Mouse (Mus musculus): ENCODE results near the gene Rpl13a. TPM values are rescaled to one million over a fixed set of nuclear protein-coding genes. Genes with fewer than 3 reads are reported as not detected.

Rpl13a gene
- polyA plus RNA-seq, 1 experiment from 2014 or later, result 1,418 TPM

DNA sequence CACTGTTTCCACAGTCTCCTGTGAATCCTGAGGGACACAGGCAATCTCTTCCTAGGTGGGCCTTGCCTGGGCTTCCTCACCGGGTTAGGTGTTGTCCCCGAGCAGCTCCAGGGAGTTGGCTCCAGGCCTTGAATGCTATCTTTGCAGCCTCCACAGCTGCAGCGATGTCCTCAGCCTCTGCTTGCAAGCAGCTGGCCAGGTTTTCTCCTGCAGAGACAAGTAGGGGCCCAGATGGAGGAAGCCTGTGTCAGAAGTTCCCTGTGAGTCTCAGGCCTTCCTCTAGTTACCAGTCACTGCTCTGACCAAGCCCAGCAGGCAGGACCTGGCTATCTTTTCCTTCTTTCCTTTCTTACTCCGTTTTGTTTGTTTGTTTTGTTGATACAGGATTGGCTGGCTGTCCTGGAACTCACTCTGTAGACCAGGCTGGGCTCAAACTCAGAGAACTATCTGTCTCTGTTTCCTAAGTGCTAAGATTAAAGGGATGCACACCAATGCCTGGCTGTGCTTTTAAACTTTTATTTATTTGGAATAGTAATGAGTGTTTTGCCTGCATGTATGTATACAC, 20.1 kb upstream of the Rpl13a start:
- Histone ChIP-seq H3K36me3 (replicated peaks; ENCODE audit: control insufficient read depth, insufficient read depth, low read depth, low read length) (0 out of 2 replicates have a peak, but pooled peaks cover 3% of the 10 kb centered on the region), H3K9me3 (replicated peaks; ENCODE audit: control insufficient read depth, low read length) (no peaks in the 10 kb centered on the region), H3K27ac (replicated peaks; ENCODE audit: low read depth, low read length) (no peak overlapping the region), H3K4me1 (ENCODE audit: control insufficient read depth, insufficient read depth, low read length) (peaks cover 6% of the 10 kb centered on the region), H3K4me3 (ENCODE audit: low read depth, low read length) (no peak overlapping the region), H3K4me2 (ENCODE audit: low read depth, low read length) (no peak overlapping the region), H3K9ac (replicated peaks; ENCODE audit: low read length) (no peak overlapping the region; the same call in 1 of the 2 replicates), H3K27me3 (ENCODE audit: control insufficient read depth, insufficient read depth, low read length) (no peaks in the 10 kb centered on the region)
- no peak for DNase-seq (ENCODE audit: low spot score)
- ATAC-seq (replicated peaks; ENCODE audit: insufficient number of reproducible peaks, low FRiP score, low TSS enrichment, low read depth), result no peak
- 64% methylated on average over 4 of the region's 4 CpGs for WGBS

DNA sequence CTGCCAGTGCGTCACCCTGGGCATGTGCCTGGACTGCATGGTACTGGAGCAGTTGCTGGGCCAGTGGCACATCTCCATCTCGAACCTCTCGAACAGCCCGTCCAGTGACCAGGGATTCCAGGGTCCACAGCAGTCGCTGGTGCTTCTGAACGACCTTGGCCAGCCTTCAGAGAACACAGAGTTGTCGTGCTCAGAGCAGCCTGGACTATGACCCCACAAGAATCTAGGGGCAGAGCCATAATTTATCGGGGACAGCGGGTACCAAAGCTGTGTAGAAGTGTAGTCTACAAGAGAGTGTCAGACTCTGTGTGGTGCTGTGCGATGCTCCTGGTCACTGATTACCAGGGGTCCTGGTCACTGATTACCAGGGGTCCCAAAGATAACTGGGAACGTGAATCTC, 19.3 kb upstream of the Rpl13a start:
- ATAC-seq (replicated peaks; ENCODE audit: insufficient number of reproducible peaks, low FRiP score, low TSS enrichment, low read depth), result no peak

DNA sequence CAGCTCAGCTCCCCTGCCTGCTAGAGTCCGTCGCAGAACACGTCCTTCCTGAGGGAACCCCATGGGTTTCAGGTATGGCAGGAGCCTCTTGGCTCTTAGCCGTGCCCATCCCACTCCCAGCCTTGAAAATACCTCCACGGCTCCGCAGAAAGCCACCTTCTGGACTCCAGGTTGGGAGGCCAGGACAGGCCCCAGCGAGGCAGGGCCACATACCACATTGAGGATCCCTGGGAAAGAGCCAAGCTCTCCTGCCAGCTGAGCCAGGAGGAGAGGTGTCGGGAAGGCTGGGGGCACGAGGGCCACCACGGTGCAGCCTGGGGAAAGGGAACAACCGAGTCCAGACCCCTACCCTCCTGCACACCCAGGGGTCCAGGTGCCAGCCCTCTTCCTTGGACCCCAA, 18.7 kb upstream of the Rpl13a start:
- H3K4me1 ChIP-seq (ENCODE audit: control insufficient read depth, insufficient read depth, low read length), result peaks cover 6% of the 10 kb centered on the region; the same call in 1 of the 2 replicates
- DNase-seq (ENCODE audit: low spot score) (no peak), ATAC-seq (replicated peaks; ENCODE audit: insufficient number of reproducible peaks, low FRiP score, low TSS enrichment, low read depth) (no peak)
- H3K27me3 ChIP-seq (ENCODE audit: control insufficient read depth, insufficient read depth, low read length), result no peaks in the 10 kb centered on the region
- 0 out of 2 replicates have a peak, but pooled peaks cover 3% of the 10 kb centered on the region for H3K36me3 ChIP-seq (replicated peaks; ENCODE audit: control insufficient read depth, insufficient read depth, low read depth, low read length)
- 94% methylated on average over 11 of the region's 11 CpGs for WGBS
- H3K27ac ChIP-seq (replicated peaks; ENCODE audit: low read depth, low read length), result no peak overlapping the region
- no peak overlapping the region for H3K9ac ChIP-seq (replicated peaks; ENCODE audit: low read length)
- no peaks in the 10 kb centered on the region for H3K9me3 ChIP-seq (replicated peaks; ENCODE audit: control insufficient read depth, low read length)
- H3K4me2 ChIP-seq (ENCODE audit: low read depth, low read length), result no peak overlapping the region
- H3K4me3 ChIP-seq (ENCODE audit: low read depth, low read length), result no peak overlapping the region

More for the DNA sequence above, 19.3 kb upstream of the Rpl13a start:
- 0 out of 2 replicates have a peak, but pooled peaks cover 3% of the 10 kb centered on the region for H3K36me3 ChIP-seq (replicated peaks; ENCODE audit: control insufficient read depth, insufficient read depth, low read depth, low read length)
- H3K4me3 ChIP-seq (ENCODE audit: low read depth, low read length), result no peak overlapping the region
- no peak for DNase-seq (ENCODE audit: low spot score)
- no peak overlapping the region for H3K27ac ChIP-seq (replicated peaks; ENCODE audit: low read depth, low read length)
- no peaks in the 10 kb centered on the region for H3K9me3 ChIP-seq (replicated peaks; ENCODE audit: control insufficient read depth, low read length)
- H3K4me2 ChIP-seq (ENCODE audit: low read depth, low read length), result no peak overlapping the region
- 96% methylated on average over 11 of the region's 11 CpGs for WGBS
- no peak overlapping the region for H3K9ac ChIP-seq (replicated peaks; ENCODE audit: low read length)
- H3K27me3 ChIP-seq (ENCODE audit: control insufficient read depth, insufficient read depth, low read length), result no peaks in the 10 kb centered on the region
- H3K4me1 ChIP-seq (ENCODE audit: control insufficient read depth, insufficient read depth, low read length), result peaks cover 6% of the 10 kb centered on the region; the same call in 1 of the 2 replicates

DNA sequence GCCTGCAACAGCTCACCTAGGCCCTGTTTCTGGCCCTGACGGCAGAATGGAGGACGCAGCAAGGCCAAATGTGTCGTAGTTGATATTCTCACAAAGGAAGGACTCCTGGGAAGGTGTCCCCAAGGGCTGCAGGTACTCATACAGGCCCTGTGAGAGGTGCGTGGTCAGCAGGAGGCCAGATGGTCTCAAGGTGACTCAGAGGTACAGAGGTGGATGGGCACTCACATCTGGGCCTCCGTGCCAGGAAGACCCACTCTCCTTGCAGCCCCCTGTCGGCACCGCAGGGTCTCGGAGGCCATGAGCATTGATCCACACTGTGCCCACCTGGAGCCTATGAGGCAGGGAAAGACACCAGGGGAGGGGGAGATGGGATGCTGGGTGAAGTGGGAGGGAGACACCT, 16.9 kb upstream of the Rpl13a start:
- Histone ChIP-seq H3K4me2 (ENCODE audit: low read depth, low read length) (no peak overlapping the region), H3K9me3 (replicated peaks; ENCODE audit: control insufficient read depth, low read length) (no peaks in the 10 kb centered on the region), H3K4me3 (ENCODE audit: low read depth, low read length) (no peak overlapping the region), H3K36me3 (replicated peaks; ENCODE audit: control insufficient read depth, insufficient read depth, low read depth, low read length) (peaks cover 3% of the 10 kb centered on the region; the same call in 1 of the 2 replicates), H3K9ac (replicated peaks; ENCODE audit: low read length) (no peak overlapping the region), H3K27me3 (ENCODE audit: control insufficient read depth, insufficient read depth, low read length) (no peaks in the 10 kb centered on the region), H3K4me1 (ENCODE audit: control insufficient read depth, insufficient read depth, low read length) (no peaks in the 10 kb centered on the region), H3K27ac (replicated peaks; ENCODE audit: low read depth, low read length) (no peak overlapping the region)
- no peak for ATAC-seq (replicated peaks; ENCODE audit: insufficient number of reproducible peaks, low FRiP score, low TSS enrichment, low read depth)
- no peak for DNase-seq (ENCODE audit: low spot score)
- 94% methylated on average over 8 of the region's 8 CpGs for WGBS

DNA sequence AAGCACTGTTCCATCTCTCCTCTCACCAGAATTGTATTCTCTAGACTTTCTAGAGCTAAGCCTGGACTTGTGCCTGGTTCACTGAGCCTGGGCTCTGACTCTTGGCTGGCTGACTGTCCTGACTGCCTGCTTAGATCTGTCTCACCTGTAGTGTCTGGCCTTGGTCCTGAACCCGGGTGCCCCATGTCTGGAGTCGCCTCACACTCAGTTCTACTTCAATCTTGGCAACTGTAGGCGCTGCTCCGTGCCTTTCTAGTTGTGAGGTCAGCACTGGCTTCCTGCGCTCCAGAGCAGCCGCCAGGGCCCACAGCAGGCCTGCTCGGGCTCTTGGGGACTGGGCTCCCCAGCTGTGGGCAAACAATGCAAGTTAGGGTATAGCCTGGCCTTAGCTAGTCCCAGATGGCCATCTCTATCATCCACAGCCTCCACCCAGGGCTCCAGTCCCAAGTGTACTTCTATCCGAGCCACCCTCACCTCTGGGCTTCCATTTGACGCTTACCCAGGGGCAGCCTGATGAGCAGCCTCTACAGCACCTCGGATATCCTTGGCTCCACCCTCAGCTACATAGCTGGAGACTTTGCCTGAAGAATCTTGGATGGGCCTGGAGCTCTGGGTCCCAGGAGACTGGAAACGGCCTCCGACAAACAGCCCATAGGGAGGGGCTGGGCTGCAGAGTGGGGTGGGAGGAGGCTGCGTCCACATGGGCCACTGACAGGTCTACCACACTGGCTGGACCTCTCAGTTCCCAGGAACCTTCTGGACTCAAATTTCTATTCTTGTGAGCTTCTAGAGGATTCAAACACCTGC, 16.0 kb upstream of the Rpl13a start:
- H3K4me3 ChIP-seq (ENCODE audit: low read depth, low read length), result no peak overlapping the region

DNA sequence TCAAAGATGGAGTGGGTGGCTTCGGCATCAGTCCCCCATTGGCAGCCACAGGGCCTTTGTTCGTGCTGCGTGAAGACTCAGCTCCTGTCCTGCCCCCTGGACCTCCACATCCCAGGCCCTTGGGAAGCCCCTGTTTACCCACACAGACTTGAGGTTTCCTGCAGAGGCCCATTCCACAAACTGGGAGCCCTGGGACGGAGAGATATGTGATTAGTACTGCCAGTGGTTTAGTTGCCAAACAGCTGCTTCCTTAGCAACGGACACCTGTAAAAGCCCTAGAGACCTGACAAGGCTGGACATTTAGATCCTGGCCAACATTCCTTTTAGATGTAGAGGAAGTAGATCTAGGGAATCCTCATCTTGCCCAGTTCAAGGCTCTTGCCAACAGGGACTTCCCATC, 13.4 kb upstream of the Rpl13a start:
- 89% methylated on average over 5 of the region's 5 CpGs for WGBS
- ATAC-seq (replicated peaks; ENCODE audit: insufficient number of reproducible peaks, low FRiP score, low TSS enrichment, low read depth) (no peak), DNase-seq (ENCODE audit: low spot score) (no peak)
- Histone ChIP-seq H3K27ac (replicated peaks; ENCODE audit: low read depth, low read length) (no peak overlapping the region), H3K4me1 (ENCODE audit: control insufficient read depth, insufficient read depth, low read length) (no peaks in the 10 kb centered on the region), H3K4me3 (ENCODE audit: low read depth, low read length) (no peak overlapping the region), H3K4me2 (ENCODE audit: low read depth, low read length) (no peak overlapping the region), H3K27me3 (ENCODE audit: control insufficient read depth, insufficient read depth, low read length) (no peaks in the 10 kb centered on the region), H3K36me3 (replicated peaks; ENCODE audit: control insufficient read depth, insufficient read depth, low read depth, low read length) (peaks cover 3% of the 10 kb centered on the region; the same call in 1 of the 2 replicates), H3K9me3 (replicated peaks; ENCODE audit: control insufficient read depth, low read length) (no peaks in the 10 kb centered on the region), H3K9ac (replicated peaks; ENCODE audit: low read length) (no peak overlapping the region)

More for the DNA sequence above, 16.0 kb upstream of the Rpl13a start:
- DNase-seq (ENCODE audit: low spot score), result no peak
- Histone ChIP-seq H3K4me1 (ENCODE audit: control insufficient read depth, insufficient read depth, low read length) (no peaks in the 10 kb centered on the region), H3K9ac (replicated peaks; ENCODE audit: low read length) (no peak overlapping the region), H3K27ac (replicated peaks; ENCODE audit: low read depth, low read length) (no peak overlapping the region), H3K27me3 (ENCODE audit: control insufficient read depth, insufficient read depth, low read length) (no peaks in the 10 kb centered on the region), H3K9me3 (replicated peaks; ENCODE audit: control insufficient read depth, low read length) (no peaks in the 10 kb centered on the region), H3K36me3 (replicated peaks; ENCODE audit: control insufficient read depth, insufficient read depth, low read depth, low read length) (peaks cover 3% of the 10 kb centered on the region; the same call in 1 of the 2 replicates), H3K4me2 (ENCODE audit: low read depth, low read length) (no peak overlapping the region)
- WGBS, result 87% methylated on average over 13 of the region's 13 CpGs
- ATAC-seq (replicated peaks; ENCODE audit: insufficient number of reproducible peaks, low FRiP score, low TSS enrichment, low read depth), result no peak

DNA sequence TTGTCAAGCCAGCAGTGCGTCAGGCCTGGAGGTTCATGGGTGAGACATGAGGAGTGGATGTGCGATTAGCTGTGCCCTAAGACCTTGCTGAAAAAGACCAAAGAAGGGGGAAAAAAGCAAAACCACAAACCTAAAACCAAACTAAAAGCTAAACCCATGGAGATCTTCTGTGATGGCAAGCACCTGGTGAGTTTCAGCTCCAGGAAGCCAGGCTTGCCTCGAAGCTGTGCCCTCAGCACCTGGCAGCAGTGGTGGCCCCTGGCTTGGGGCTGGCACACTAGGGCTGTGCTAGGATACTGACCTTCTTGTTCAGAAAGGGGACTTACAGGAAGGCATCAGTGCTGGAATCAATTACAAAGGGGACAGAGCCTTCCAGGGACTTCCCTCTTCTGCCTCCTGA, 12.8 kb upstream of the Rpl13a start:
- peaks cover 3% of the 10 kb centered on the region; the same call in 1 of the 2 replicates for H3K36me3 ChIP-seq (replicated peaks; ENCODE audit: control insufficient read depth, insufficient read depth, low read depth, low read length)
- WGBS, result 92% methylated on average over 3 of the region's 3 CpGs
- no peak overlapping the region for H3K9ac ChIP-seq (replicated peaks; ENCODE audit: low read length)
- H3K4me2 ChIP-seq (ENCODE audit: low read depth, low read length), result no peak overlapping the region
- H3K27ac ChIP-seq (replicated peaks; ENCODE audit: low read depth, low read length), result no peak overlapping the region
- ATAC-seq (replicated peaks; ENCODE audit: insufficient number of reproducible peaks, low FRiP score, low TSS enrichment, low read depth) (no peak), DNase-seq (ENCODE audit: low spot score) (no peak)
- no peak overlapping the region for H3K4me3 ChIP-seq (ENCODE audit: low read depth, low read length)
- H3K27me3 ChIP-seq (ENCODE audit: control insufficient read depth, insufficient read depth, low read length), result no peaks in the 10 kb centered on the region
- H3K9me3 ChIP-seq (replicated peaks; ENCODE audit: control insufficient read depth, low read length), result no peaks in the 10 kb centered on the region
- H3K4me1 ChIP-seq (ENCODE audit: control insufficient read depth, insufficient read depth, low read length), result no peaks in the 10 kb centered on the region

Measured in embryonic facial prominence, embryonic 11.5 days (tissue).